ENCODE assay signal across 1 mouse cellular context in the genomic region with DNA sequence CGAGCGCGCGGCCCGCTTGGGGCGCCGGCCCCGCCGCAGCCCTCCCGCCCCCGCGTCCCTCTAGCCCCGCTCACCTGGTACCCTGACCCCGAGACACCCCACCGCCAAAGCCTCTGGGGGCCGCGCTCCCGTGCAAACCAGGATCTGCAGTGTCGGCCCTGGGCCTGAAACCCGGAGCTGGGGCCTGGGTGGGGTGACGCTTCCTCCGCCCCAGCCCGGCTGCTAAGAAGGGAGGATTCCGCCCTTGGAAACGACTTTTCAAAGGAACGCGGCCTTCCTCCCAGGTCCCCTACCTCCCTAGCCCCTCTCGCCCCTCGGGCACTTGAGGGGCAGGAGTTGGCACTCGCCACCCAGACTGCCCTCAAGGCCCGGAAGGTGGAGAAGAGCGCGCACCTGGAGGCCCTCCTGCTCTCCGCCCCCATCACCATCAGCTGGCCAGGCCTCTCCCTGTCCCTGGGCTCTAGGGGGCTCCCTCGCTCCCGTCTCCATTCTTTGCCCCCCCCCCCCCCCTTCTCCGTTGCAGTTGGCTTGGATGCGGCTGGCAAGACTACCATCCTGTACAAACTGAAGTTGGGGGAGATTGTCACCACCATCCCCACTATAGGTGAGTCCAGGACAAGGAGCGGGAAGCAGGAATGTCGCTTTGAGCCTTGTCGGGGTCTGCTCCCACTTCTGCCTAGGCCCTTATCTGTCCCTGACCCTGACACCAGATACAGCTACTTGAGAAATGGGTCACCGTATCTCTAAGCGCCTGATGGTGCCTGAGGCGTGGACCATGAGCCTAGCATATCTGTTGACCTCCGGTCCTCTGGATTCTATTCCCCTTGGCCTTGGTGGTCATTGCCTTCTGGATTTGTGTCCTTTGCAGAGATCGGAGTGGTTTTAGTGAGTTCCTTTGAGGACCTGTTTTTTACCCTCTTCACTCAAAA.
TF ChIP-seq lines count a peak whose summit lies in the region.

No protein-coding gene starts in this region.

TF ChIP-seq in CH12.LX, 34 proteins besides CTCF, POLR2A, EP300 and RAD21:
- peak; percentile 33; the same call in 1 of the 2 replicates for TF ChIP-seq ELF1 (IDR thresholded peaks at IDR 0.05; ENCODE audit: low read depth, low read length)
- TF ChIP-seq CHD2 (IDR thresholded peaks at IDR 0.05; ENCODE audit: low read length): peak; percentile 21; the same call in 1 of the 2 replicates
- no peak for TF ChIP-seq RCOR1 (conservative IDR thresholded peaks at IDR 0.05; ENCODE audit: low read depth, low read length)
- TF ChIP-seq TCF12 (IDR thresholded peaks at IDR 0.05; ENCODE audit: low read depth, low read length): peak; percentile 33; the same call in 1 of the 2 replicates
- TF ChIP-seq HCFC1 (IDR thresholded peaks at IDR 0.05; ENCODE audit: low read depth, low read length): peak; percentile 33; the same call in 1 of the 2 replicates
- TF ChIP-seq NELFE (IDR thresholded peaks at IDR 0.05; ENCODE audit: low read depth, low read length): 0 out of 2 replicates have a peak, but pooled peaks have one; percentile 37
- no peak for TF ChIP-seq NRF1 (IDR thresholded peaks at IDR 0.05; ENCODE audit: low read depth, low read length)
- TF ChIP-seq MAZ (IDR thresholded peaks at IDR 0.05; ENCODE audit: low read depth, low read length): peak; percentile 62; the same call in 1 of the 2 replicates
- peak; percentile 36; the same call in 1 of the 2 replicates for TF ChIP-seq SIN3A (IDR thresholded peaks at IDR 0.05; ENCODE audit: low read length)
- 0 out of 2 replicates have a peak, but pooled peaks have one; percentile 4 for TF ChIP-seq IRF4 (IDR thresholded peaks at IDR 0.05; ENCODE audit: low read depth, low read length)
TF ChIP-seq in CH12.LX: peak in this region for 8.
